Mouse (Mus musculus) heart, embryonic 12.5 days (tissue): Measurements from ENCODE around the gene Adgrg1. TPM values are rescaled to one million over a fixed set of nuclear protein-coding genes. Genes with fewer than 3 reads are reported as not detected.

Experiments used
- ATAC-seq: fragments of 200-750 bp; cut with Nextera tagmentation; 2 replicates; pipeline ENCODE4 v1.8.0; 2017; ENCODE audit warnings: moderate TSS enrichment, moderate library complexity; ENCODE audit not compliant: insufficient number of reproducible peaks, low FRiP score
- H3K27ac ChIP-seq: fragments of 300-500 bp; sonication (generic); 2 replicates; pipeline ENCODE4 v1.5.1; 2016; ENCODE audit warnings: mild to moderate bottlenecking, moderate library complexity; ENCODE audit not compliant: poor library complexity, severe bottlenecking
- H3K27me3 ChIP-seq: fragments of 300-500 bp; sonication (generic); replicated peaks from 2 replicates; pipeline ENCODE4 v1.6.1; 2016; ENCODE audit warnings: mild to moderate bottlenecking, moderate library complexity
- H3K36me3 ChIP-seq: fragments of 300-500 bp; sonication (generic); 2 replicates; pipeline ENCODE4 v1.6.1; 2016; ENCODE audit warnings: mild to moderate bottlenecking, moderate library complexity
- H3K4me1 ChIP-seq: fragments of 300-500 bp; sonication (generic); replicated peaks from 2 replicates; pipeline ENCODE4 v1.6.1; 2016; ENCODE audit warnings: mild to moderate bottlenecking
- H3K4me2 ChIP-seq: fragments of 300-500 bp; sonication (generic); 2 replicates; pipeline ENCODE4 v1.6.1; 2016; ENCODE audit warnings: mild to moderate bottlenecking, moderate library complexity
- H3K4me3 ChIP-seq: fragments of 300-500 bp; sonication (generic); 2 replicates; pipeline ENCODE4 v1.5.1; 2016; ENCODE audit warnings: mild to moderate bottlenecking
- H3K9ac ChIP-seq: fragments of 300-500 bp; sonication (generic); 2 replicates; pipeline ENCODE4 v1.6.1; 2016; ENCODE audit warnings: mild to moderate bottlenecking, moderate library complexity
- H3K9me3 ChIP-seq: fragments of 300-500 bp; sonication (generic); replicated peaks from 2 replicates; pipeline ENCODE4 v1.6.1; 2016; ENCODE audit warnings: mild to moderate bottlenecking, moderate library complexity
- WGBS: fragments of 180-500 bp; shearing (Covaris S2); methylation state at CpG from one replicate; pipeline ENCODE4 v1.1.7; 2016; 5-methylcytosine and 5-hydroxymethylcytosine counted together
- polyA plus RNA-seq: library from polyadenylated mRNA; unstranded; fragments of >200 nt; fragmentation: Nextera tagmentation; extraction: Ambion mirVana; gene quantifications from 2 replicates; pipeline ENCODE4 v1.2.1, GENCODE M21; 2016

The Adgrg1 gene
- polyA plus RNA-seq, 1 experiment from 2014 or later, result 6.0 TPM

DNA sequence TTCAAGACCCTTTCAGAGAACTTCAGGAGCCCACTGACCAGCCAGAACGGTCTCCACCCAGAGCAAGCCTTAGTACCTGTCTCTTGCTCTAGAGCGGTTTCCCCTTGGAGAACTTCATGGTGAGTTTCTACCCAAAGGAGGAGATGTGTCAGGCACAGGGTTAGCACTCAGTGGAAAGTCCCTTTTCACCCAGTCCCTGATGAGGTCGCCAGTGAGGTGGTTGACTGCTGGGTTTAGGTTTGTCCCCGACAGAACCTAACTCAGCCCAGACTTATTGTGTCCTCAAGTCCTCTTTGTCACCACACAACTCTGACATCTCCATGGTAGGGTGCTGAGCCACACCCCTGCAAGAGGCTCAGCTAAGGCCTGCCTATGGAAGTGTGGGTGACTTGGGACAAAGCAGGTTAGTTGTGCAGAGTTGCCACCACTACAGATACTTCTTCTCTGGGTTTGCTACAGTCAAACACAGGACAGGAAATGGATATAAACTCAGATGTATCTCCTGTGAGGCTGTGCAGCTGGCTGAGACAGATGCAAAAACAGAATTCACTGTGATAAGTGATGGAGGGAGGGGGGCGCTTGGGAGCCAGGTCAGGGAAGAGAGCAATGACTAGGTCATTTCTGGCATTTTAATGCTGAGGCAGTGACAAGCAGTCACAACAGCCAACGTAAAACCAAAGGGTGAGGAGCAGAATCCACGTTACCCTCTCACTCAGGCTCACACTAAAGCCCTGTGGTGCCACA, 20.8 kb upstream of the Adgrg1 start:
- H3K4me3 ChIP-seq, result no peak overlapping the region
- 60% methylated on average over 7 of the region's 7 CpGs for WGBS
- no peak overlapping the region; the same call in 1 of the 2 replicates for H3K27ac ChIP-seq
- no peak overlapping the region for H3K9ac ChIP-seq
- H3K27me3 ChIP-seq, result no peaks in the 10 kb centered on the region
- H3K4me2 ChIP-seq, result no peak overlapping the region
- no peak for ATAC-seq
- H3K9me3 ChIP-seq, result no peaks in the 10 kb centered on the region
- no peaks in the 10 kb centered on the region for H3K36me3 ChIP-seq
- peaks cover 20% of the 10 kb centered on the region for H3K4me1 ChIP-seq

- Histone ChIP-seq H3K27ac (peak overlapping the region; percentile 45), H3K4me1 (peaks cover 20% of the 10 kb centered on the region), H3K9ac (no peak overlapping the region), H3K9me3 (no peaks in the 10 kb centered on the region), H3K27me3 (no peaks in the 10 kb centered on the region), H3K36me3 (no peaks in the 10 kb centered on the region), H3K4me2 (no peak overlapping the region), H3K4me3 (no peak overlapping the region)
- 73% methylated on average over 7 of the region's 7 CpGs for WGBS
- ATAC-seq, result no peak
Measured at GRCm38 (mm10) chr8:94954368-94954737, 20.2 kb upstream of the Adgrg1 start.

DNA sequence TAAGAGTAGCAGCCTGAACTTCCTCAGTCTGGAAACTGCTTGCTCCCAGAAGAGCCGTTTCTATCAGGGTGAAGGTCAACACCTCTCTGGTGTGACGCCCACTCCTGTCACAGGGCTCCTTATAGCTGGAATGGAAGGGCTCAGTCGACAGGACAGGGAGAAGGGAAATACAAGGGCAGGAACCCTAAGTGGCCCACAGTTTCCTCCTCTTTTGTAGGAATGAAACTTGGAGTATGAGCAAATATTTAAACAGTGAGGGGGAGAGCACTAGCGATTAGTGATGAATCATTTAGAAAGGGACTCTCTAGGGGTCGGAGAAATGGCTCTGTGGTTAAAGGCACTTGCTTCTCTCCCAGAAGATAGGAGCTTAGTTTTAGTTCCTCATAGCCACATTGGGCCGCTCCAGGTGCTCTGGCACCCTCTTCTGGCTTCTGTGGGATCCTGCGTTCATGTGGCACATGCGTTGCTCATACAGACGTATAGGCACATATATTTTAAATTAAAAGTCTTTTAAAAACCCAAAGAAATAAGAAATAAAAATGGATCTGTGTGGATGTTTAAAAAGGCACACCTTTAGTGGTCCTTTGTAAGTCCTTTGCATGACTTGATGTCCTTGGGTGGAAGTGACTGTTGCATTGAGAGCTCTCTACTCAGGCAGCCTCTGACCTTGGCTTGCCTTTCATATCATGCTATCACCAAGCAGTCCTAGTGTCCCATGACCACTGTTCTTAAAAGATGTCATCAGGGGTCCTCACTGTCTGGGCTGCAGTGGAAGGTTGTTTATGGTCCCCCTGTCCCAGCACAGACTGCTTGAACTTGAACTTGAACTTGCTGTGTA, 19.4 kb upstream of the Adgrg1 start:
- 26% methylated on average over 9 of the region's 9 CpGs for WGBS

DNA sequence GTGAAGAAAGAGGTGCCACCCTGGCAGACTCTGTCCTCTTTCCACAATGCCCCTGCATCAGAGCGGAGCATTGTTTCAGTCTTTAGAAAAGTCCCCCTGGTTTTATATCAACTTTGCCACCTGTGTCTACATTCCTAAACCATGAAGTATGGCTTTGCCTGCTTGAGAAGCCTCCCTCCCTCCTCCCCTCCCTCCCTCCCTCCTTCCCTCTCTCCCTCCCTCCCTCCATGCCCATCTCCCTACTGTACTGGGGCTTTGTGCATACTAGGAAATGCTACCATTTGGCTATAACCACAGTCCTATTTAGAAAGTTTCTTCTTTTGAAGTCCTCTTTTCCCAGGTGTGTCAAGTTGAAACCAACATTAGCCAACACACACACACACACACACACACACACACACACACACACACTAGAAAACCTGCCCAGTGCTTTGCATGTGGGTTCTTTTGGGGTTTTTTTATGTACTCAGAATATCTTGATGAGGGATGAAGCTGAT, 18.4 kb upstream of the Adgrg1 start:
- 81% methylated on average over 1 of the region's 1 CpGs for WGBS
- Histone ChIP-seq H3K4me1 (peaks cover 20% of the 10 kb centered on the region), H3K4me3 (no peak overlapping the region), H3K9me3 (no peaks in the 10 kb centered on the region), H3K36me3 (no peaks in the 10 kb centered on the region), H3K9ac (no peak overlapping the region), H3K27ac (no peak overlapping the region), H3K27me3 (peaks cover 4% of the 10 kb centered on the region; the same call in 1 of the 2 replicates), H3K4me2 (no peak overlapping the region)
- no peak for ATAC-seq

More for the DNA sequence above, 19.4 kb upstream of the Adgrg1 start:
- Histone ChIP-seq H3K27ac (no peak overlapping the region), H3K4me1 (peaks cover 20% of the 10 kb centered on the region), H3K4me3 (no peak overlapping the region), H3K4me2 (no peak overlapping the region), H3K9me3 (no peaks in the 10 kb centered on the region), H3K27me3 (peaks cover 2% of the 10 kb centered on the region; the same call in 1 of the 2 replicates), H3K36me3 (no peaks in the 10 kb centered on the region), H3K9ac (no peak overlapping the region)
- ATAC-seq, result no peak; the same call in 1 of the 2 replicates

DNA sequence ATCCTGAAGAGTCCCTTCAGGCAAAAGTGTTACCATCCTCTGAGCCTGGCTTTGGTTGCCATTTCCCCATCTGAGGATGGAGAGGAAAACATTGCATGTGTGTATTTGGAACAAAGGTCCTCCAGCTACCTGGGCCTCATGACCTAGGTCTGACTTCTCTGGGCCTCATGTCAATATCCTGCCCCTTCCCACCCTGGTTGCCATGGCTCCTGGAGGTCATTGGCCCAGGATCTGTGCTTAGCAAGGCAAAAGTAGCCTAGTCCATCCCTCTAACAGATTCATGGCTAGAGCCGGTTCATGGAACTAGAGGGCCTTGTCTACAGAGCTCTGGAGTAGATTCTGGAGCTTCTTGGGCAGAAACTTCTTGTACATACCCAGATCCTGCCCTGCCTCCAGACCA, 12.3 kb upstream of the Adgrg1 start:
- H3K36me3 ChIP-seq, result no peaks in the 10 kb centered on the region
- WGBS, result 93% methylated on average over 1 of the region's 1 CpGs
- H3K4me2 ChIP-seq, result no peak overlapping the region
- no peak overlapping the region for H3K4me3 ChIP-seq
- no peak overlapping the region for H3K9ac ChIP-seq
- H3K27ac ChIP-seq, result no peak overlapping the region
- peaks cover 4% of the 10 kb centered on the region; the same call in 1 of the 2 replicates for H3K27me3 ChIP-seq
- H3K9me3 ChIP-seq, result no peaks in the 10 kb centered on the region
- no peak for ATAC-seq
- peaks cover 13% of the 10 kb centered on the region for H3K4me1 ChIP-seq

- H3K27me3 ChIP-seq, result peaks cover 4% of the 10 kb centered on the region; the same call in 1 of the 2 replicates
- peaks cover 13% of the 10 kb centered on the region for H3K4me1 ChIP-seq
- no peak overlapping the region for H3K4me3 ChIP-seq
- peak; percentile 76 for ATAC-seq
- H3K9ac ChIP-seq, result no peak overlapping the region
- H3K9me3 ChIP-seq, result no peaks in the 10 kb centered on the region
- H3K27ac ChIP-seq, result 0 out of 2 replicates have a peak overlapping the region, but pooled peaks have one; percentile 6
- H3K4me2 ChIP-seq, result no peak overlapping the region
- no peaks in the 10 kb centered on the region for H3K36me3 ChIP-seq
- 14% methylated on average over 10 of the region's 10 CpGs for whole genome bisulfite sequencing
Measured at GRCm38 (mm10) chr8:94964828-94965227, 9.7 kb upstream of the Adgrg1 start.

DNA sequence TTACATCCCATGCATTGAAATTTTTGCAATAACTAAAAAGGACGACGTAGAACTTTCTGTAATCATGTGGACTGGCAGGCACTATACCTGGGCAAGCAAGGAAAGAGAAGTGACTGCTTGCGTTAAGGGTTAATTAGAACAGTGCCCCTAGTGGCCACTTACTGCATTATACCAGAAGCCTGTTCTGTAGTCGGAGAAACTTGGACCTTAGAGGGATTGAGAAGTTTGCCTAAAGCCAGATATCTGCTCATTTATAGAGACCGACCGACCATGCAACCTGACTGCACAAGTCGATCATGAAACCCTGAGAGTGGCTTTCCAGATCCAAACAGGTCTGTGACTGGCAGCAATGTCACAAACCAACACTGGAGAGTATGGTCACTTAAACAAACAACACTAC, 8.0 kb upstream of the Adgrg1 start:
- ATAC-seq, result no peak
- no peaks in the 10 kb centered on the region for H3K27me3 ChIP-seq
- WGBS, result 22% methylated on average over 7 of the region's 7 CpGs
- no peak overlapping the region for H3K27ac ChIP-seq
- no peaks in the 10 kb centered on the region for H3K9me3 ChIP-seq
- H3K9ac ChIP-seq, result no peak overlapping the region
- no peak overlapping the region for H3K4me3 ChIP-seq
- peaks cover 13% of the 10 kb centered on the region for H3K4me1 ChIP-seq
- no peak overlapping the region for H3K4me2 ChIP-seq
- no peaks in the 10 kb centered on the region for H3K36me3 ChIP-seq

DNA sequence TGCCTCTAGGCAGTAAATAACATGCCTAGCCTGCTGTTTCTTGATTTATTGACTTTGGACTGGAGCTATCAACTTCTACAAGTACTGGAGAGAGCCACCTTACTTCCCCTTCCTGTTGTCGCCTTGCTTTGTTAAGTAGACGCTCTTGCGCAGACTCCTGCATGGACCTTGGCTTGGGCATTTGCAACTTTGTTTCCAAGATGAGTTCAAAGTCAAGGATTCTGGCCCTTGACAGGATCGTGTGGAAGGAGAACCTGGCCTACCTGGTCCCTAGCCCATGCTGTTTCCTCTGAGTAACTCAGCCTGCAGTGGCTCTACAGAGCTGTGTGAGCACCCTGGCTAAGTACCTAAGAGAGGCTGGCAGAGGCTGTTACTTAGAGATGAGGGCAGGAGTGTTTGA, 7.5 kb upstream of the Adgrg1 start:
- no peaks in the 10 kb centered on the region for H3K36me3 ChIP-seq
- ATAC-seq, result no peak
- H3K4me3 ChIP-seq, result no peak overlapping the region
- H3K9me3 ChIP-seq, result no peaks in the 10 kb centered on the region
- no peak overlapping the region for H3K4me2 ChIP-seq
- no peak overlapping the region for H3K9ac ChIP-seq
- H3K27me3 ChIP-seq, result no peaks in the 10 kb centered on the region
- 61% methylated on average over 4 of the region's 4 CpGs for WGBS
- H3K27ac ChIP-seq, result no peak overlapping the region
- H3K4me1 ChIP-seq, result peaks cover 13% of the 10 kb centered on the region

DNA sequence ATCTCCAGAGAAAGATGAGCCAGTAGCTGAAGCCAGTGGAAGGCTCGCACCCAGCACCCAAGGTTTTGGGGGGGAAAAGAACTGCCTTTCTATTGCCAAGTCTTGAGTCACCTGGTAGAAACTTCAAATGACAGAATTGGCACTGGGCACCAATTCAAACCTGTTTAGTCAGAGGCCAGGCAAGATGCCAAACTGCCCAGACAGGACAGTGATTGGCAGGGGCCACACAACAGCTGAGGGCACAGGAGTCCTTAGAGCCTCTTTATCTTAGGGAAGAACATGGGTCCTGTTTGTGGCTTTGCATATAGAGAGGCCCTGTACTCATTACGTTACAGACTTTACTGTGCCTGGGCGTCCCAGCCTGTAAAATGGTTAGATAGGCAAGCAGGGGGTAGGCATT, 7.0 kb upstream of the Adgrg1 start:
- H3K9me3 ChIP-seq, result no peaks in the 10 kb centered on the region
- H3K4me1 ChIP-seq, result peaks cover 13% of the 10 kb centered on the region
- H3K27ac ChIP-seq, result no peak overlapping the region
- ATAC-seq, result no peak
- no peak overlapping the region for H3K4me2 ChIP-seq
- no peak overlapping the region for H3K9ac ChIP-seq
- no peak overlapping the region for H3K4me3 ChIP-seq
- H3K27me3 ChIP-seq, result no peaks in the 10 kb centered on the region
- no peaks in the 10 kb centered on the region for H3K36me3 ChIP-seq
- WGBS, result 78% methylated on average over 3 of the region's 3 CpGs

GRCm38 (mm10) chr8:94973270-94973669, 1.3 kb upstream of the Adgrg1 start:
- peaks cover 43% of the 10 kb centered on the region for H3K27me3 ChIP-seq
- no peaks in the 10 kb centered on the region for H3K9me3 ChIP-seq
- no peak overlapping the region for H3K9ac ChIP-seq
- no peak overlapping the region for H3K27ac ChIP-seq
- no peak for ATAC-seq
- H3K4me1 ChIP-seq, result peaks cover 16% of the 10 kb centered on the region
- 84% methylated on average over 9 of the region's 9 CpGs for WGBS
- H3K4me3 ChIP-seq, result no peak overlapping the region
- no peak overlapping the region for H3K4me2 ChIP-seq
- H3K36me3 ChIP-seq, result no peaks in the 10 kb centered on the region

DNA sequence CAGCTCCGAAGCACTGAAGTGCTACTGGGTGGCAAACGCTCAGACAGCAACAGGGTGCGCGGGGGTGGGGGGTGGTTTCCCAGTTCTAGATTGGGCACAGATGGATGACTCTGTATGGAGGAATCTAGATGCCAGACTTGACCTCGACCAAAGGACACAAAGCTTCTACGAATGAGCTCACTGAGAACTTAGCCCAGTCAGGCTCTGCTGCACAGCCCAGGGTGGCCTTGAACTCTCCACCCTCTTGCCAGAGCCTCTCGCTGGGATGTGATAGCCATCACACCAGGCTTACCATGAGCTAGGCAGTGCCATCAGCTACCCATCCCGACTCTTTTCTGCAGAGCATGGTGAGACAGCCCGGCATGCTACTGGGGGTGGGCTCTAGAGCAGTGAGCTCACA, 765 bp upstream of the Adgrg1 start:
- no peak overlapping the region for H3K4me3 ChIP-seq

More for the DNA sequence above, 765 bp upstream of the Adgrg1 start:
- Histone ChIP-seq H3K9me3 (no peaks in the 10 kb centered on the region), H3K9ac (no peak overlapping the region), H3K36me3 (no peaks in the 10 kb centered on the region), H3K4me2 (no peak overlapping the region), H3K27me3 (peaks cover 48% of the 10 kb centered on the region), H3K27ac (no peak overlapping the region), H3K4me1 (peaks cover 17% of the 10 kb centered on the region)
- no peak for ATAC-seq
- WGBS, result 77% methylated on average over 9 of the region's 9 CpGs
